Mouse (Mus musculus) retina, embryonic 14.5 days (tissue): ENCODE measurements around the gene Kcnh1.
A peak's percentile ranks its signal among the peaks of the same experiment; 100 is the strongest.

Source experiments
- DNase-seq: peaks from one replicate; pipeline ENCODE4 v3.0.0-alpha.2; 2015; ENCODE audit warnings: low spot score

The Kcnh1 gene

GRCm38 (mm10) chr1:192268878-192269277 lies 78.3 kb downstream of the Kcnh1 start:
- no peak for DNase-seq

- DNase-seq, result no peak
These were observed 79.3 kb downstream of the Kcnh1 start for GRCm38 (mm10) chr1:192269911-192270310.

DNA sequence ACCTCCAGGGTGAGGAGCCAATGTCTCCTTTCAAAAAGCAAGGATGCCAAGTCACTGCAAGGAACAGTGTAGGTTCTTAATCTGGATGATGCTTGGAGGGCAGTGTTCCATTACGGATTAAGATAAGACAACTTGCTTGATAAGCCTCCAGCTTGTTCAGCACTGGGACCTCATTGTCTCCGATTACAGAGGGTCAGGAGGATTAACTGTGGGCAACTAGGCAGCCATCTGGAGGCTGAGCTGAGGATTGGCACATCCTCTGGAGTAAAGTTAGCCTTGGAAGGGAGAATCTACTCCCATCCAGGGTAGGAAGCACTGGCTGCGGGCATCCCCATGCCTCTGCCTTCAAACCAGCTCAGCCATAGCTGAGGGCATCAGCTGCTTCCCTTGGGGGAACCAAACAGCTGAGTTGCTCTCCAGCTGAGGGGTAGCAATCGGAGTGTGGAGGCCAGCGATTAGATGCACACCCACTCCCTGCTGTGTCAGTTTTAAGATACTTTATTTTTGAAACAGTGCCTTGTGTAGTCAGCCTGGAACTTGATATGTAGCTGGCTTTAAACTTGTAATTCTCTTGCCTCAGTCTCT lies 87.3 kb downstream of the Kcnh1 start:
- peak; percentile 25 for DNase-seq

DNA sequence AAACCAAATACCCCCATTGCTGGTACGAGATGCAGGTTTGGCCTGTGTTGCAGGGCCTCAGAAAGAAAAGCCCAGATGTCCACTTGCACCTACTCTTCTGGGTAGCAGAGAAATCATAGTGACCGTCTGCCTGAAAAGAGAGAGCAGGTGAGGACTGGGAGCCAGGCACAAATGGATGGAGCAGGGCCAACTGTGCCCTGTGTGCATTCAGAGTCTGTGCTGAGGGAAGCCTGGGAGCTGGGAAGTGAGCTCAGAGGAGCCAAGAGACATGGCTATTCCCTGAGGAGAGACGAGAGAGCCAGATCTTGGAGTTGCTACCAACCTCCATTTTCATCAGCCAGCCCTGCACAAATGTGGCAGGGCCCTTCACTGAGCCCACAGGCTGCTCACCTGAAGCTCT lies 93.8 kb downstream of the Kcnh1 start:
- DNase-seq, result no peak

DNA sequence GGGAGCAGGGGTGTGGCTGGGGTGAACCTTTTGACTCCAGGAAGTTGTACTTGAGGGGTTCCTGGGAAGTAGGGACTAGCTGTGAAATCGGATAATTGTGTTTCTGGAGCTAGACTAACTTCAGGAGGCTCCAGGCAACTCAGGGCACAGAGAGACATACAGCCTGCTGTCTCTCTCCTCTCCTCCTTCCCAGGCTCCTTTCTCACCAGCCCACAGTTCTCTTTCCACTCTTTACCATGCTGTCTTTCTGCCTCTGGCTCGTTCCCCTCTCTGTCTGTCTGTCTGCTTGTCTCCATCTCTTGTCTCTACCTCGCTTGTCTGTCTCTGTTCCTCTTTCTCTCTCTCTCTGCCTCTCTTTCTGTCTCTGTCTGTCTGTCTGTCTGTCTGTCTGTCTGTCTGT lies 94.4 kb downstream of the Kcnh1 start:
- no peak for DNase-seq

GRCm38 (mm10) chr1:192288456-192288855 lies 97.9 kb downstream of the Kcnh1 start:
- DNase-seq, result no peak

GRCm38 (mm10) chr1:192291286-192291685 lies 100.7 kb downstream of the Kcnh1 start:
- no peak for DNase-seq

- DNase-seq, result no peak
These were observed 102.8 kb downstream of the Kcnh1 start for GRCm38 (mm10) chr1:192293391-192293790.

DNA sequence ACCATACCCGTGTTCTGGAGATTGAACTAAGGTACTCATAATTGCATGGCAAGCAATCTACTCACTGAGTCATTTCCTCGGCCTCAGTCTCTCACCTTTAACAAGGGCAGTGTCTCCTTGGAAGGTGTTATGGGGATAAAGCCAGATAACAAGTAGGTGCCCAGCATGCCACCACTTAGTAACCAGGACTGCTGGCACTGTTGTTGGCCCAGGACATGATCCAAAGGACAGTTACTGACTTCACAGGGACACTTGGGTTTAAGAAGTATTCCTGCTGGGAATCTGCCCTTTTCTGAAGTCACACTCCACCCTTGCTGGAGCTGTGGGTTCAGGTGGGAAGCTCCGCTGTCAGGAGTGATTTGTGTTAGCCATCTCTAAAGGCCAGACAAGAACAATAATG lies 103.3 kb downstream of the Kcnh1 start:
- DNase-seq, result no peak

DNA sequence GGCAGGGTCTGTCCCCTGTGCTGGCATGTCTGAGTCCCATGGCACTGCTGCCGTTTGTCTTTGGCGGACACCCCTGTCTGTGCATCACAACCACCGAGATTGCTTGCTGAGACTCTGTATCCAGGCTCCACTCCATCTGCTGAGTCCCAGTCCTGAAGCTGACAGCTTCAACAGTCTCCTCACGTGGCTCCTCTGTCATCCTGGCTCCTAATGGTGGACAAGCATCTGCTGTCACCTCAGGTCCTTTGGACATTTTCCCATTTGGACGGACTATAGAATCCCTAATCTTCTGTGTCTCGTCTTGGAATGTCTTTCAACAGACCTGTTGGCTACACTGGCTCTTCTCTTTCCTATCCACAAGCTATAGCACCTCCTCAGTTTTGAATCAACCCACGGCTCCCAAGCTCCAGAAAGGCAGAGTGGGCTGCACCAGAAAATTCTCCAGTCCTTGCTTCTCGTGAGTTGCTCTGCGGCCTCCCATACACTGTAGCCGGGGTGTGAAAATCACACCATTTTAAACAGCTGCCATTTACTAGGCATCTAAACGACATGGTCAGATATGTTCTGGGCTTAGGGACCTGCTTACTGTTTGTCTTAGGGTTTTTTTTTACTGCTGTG lies 104.8 kb downstream of the Kcnh1 start:
- DNase-seq, result no peak

GRCm38 (mm10) chr1:192295902-192296301 lies 105.3 kb downstream of the Kcnh1 start:
- no peak for DNase-seq

DNA sequence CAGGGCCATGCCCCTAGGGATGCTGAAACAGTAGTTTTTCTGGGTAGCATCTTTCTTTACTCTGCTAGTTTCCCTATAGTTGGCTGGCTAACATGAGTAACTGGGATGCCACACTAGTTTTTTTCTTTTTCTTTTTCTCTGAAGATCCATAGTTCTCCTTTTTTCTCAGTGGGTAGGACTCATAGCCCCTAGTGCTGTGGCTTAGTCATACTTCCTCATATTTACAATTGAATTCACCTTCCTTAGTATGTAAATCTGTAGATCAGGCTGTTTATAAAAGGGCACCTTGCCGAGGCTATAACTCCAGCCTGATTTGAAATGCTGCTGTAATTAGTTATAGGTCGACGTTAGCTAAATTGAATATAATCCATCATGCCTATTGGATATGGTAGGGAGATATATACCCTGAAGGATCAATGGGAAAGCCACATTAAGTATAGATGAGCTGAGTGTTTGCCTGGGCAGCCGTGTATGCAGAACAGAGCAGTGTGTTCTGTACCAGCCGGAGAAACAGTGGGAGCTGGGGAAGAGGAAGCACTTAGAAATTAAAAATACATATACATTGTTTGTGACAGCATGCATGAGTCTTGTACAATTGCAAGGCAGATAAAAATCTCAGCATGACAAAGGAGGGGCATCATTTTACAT lies 107.0 kb downstream of the Kcnh1 start:
- no peak for DNase-seq

DNA sequence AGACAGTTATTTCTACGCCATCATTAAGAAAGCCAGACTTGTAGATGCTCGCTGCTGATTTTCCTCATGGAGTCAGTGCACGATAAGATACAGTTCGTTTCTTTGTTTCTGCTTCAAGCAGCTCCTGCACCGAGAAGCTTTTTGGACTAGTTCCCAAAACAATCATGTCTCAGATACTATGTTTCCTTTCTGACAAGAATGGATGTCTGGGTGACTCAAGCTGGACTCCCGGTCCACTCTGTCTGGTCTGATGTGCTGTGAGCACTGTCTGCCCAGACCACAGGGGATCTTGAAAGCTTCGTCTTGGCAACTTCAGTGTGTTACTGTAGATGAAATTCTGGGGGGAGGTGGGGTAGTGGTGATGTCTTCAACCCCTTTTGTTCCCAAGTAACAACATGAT lies 109.8 kb downstream of the Kcnh1 start:
- no peak for DNase-seq

GRCm38 (mm10) chr1:192303615-192304014 lies 113.0 kb downstream of the Kcnh1 start:
- DNase-seq, result no peak

DNA sequence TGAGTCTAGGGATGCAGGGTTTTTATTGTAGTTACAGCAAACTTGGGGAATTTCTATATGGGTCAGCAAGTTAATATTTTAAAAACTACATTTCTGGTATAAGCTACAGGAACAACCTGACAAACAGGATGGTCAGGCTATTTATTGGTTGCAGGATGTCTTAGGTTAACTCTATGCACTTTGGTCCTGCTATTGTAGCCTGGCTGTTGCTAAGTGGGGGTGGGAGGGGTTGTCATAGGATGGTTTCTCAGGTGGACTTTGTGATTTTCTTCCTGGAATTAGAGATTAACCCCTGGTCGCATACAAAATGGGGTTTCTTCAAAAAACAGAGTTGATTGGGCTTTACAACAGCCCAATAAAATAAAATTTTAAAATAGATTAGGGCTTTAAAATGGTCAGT lies 114.6 kb downstream of the Kcnh1 start:
- DNase-seq, result no peak

DNA sequence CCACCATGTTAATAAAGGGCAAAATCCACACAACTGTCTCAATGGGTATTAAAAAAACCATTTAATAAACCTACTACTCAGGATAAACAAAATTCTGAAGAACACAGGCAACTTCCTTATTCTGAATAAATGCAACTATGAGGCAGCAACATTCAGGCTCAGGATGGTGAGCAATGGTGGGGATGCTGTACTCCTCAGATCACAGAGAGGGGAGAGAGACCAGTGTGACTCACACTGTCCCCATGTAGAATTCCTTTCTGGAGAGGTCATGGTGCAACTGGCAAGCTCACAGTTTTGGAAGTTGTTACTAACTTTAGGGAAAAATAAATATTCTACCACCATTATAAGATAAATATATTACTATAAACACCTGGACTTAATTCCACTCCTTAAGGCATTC lies 116.5 kb downstream of the Kcnh1 start:
- no peak for DNase-seq

- DNase-seq, result no peak
These were observed 120.7 kb downstream of the Kcnh1 start for GRCm38 (mm10) chr1:192311298-192311697.

GRCm38 (mm10) chr1:192311851-192312438 lies 121.4 kb downstream of the Kcnh1 start:
- DNase-seq, result no peak

GRCm38 (mm10) chr1:192312446-192312845 lies 121.9 kb downstream of the Kcnh1 start:
- DNase-seq, result no peak

- no peak for DNase-seq
These were observed 122.4 kb downstream of the Kcnh1 start for GRCm38 (mm10) chr1:192312998-192313397.

GRCm38 (mm10) chr1:192313571-192313972 lies 123.0 kb downstream of the Kcnh1 start:
- no peak for DNase-seq

GRCm38 (mm10) chr1:192314044-192314443 lies 123.5 kb downstream of the Kcnh1 start:
- DNase-seq, result no peak

DNA sequence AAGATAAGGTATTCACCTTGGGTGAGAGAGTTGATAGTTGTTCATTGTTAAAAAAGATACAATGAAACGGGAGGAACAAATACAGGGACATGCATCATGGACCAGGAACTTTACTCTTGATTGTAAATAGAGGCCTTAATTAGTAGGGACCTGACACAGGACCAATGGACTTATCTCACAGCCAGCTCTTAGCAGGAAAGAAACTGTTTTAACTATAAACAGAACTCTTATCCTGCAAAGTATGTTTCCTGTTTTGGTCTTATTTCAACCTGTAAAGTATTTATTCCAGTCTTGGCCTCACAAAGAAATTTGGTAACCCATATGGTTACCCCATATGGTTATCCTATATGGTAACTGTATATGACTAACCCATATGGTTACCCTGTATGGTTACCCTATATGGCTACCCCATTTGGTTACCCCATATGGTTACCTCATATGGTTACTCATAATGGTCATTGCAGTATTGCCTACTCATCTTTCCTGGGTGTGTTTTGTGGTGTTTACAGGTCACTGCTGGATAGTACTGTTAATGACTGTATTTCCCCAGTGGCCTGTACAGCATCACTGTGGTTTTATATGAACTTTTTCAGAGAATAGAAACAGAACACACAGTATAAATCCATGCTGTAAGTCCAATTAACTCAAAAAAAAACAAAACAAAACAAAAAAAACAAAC lies 125.0 kb downstream of the Kcnh1 start:
- DNase-seq, result no peak
